Mouse (Mus musculus): Measurements from ENCODE around the gene Crip1. TPM values are rescaled to one million over a fixed set of nuclear protein-coding genes. Genes with fewer than 3 reads are reported as not detected.
"Not testable (repeated sequence)": the region's sequence is repeated elsewhere in the genome, so short reads cannot be mapped to it uniquely, and the experiment has no call there.

Crip1 gene
- total RNA-seq, 2 experiments from 2014 or later: 190 to 198 TPM

DNA sequence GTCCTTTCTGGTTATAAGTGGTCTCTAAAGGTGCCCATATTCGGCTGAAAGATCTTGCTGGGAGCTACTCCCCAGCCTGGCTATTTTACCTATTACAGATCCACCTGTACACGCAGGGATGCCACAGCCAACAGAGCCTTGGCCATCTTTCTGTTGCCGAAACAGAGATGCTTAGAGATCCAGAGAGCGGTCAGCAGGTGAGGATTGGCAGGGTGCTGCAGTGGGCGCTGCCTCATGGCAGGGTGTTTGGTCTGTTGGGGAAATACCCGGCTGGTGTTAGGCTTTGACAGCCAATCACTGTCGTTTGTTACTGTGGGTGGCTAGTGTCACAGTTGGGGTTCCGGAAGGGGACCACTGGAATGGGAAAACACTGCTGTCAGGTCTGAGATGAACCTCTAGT, 11.9 kb downstream of the Crip1 start:
- DNase-seq: no peak
- intact Hi-C loops (cut with DNase I): loop anchor here (2.0 kb wide), 1 partner anchor 149 kb away; no protein-coding TSS in a partner anchor

DNA sequence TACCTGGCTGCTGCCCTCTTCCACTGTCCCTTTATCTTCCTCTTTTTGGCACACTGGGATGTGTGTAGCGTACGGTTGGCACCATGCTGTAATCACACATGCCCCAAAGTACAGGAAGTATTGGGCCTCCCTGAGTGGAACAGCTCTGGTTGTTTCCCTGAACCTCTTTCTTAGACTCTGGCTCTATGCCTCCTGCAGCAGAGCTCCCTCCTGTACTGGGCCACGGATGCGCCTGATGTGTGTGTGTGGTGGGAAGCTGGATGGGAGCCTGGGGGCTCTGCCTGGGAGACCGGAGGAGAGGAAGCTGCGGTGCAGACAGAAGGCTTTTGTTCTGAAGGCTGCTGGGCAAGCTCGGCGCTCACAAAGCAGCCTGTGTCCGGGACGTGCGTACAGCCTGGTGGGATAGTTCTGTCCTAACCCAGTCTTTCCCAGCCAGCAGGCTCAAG, 17.5 kb downstream of the Crip1 start:
- no peak for DNase-seq
- intact Hi-C loops (cut with DNase I): no loop called here

DNA sequence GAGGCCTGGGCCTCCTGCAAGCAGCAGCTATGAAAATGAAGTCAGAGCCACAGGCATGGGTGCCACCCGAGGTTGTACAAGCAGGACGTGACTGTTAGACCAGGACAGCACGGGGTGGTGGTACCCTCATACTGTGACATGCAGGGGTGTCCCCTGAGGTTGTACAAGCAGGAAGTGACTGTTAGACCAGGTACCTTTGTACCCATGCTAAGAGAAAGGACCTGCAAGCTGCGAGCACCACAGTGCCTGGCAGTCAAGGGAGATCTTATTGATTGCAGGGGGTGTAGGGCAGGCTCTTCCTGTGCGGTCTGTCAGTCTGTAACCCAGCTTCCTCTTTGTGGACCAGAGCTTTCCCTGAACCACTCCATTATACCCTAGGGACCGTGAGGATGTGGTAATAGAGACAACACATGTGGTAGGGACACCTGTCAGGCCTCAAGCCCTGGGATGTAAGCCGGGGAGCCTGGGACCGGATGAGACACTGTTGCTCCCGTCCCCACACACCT, 22.0 kb downstream of the Crip1 start:
- no peak for DNase-seq
- intact Hi-C loops (cut with DNase I): no loop called here

DNA sequence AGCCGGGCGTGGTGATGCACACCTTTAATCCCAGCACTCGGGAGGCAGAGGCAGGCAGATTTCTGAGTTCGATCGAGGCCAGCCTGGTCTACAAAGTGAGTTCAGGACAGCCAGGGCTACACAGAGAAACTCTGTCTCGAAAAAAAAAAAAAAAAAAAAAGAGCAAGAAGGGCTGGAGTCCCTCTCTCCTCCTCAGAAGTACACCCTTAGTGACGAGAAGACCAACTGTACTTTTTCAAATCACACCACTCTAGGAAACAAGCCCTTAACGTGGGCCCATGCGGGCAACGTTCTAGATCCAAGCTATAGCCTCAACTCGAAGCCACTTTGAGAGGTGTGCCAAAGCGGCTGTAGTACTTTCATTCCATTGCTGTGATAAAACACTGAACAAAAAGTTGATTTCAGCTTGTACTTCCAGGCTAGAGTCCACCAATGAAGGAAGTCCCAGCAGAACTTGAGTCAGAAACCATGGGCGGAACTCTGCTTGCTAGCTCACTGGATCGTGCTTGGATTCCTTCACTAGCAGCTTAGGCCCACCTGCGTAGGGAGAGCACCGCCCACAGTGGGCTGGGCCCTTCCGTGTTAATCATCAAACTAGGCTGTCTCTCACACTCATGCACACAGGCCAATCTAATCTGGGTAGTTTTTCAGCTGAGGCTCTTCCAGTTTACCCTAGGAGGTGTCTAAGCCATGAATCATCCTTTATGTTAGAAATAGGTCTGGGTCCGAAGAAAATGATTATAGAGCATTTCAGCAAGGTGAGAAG, 31.0 kb downstream of the Crip1 start:
- DNase-seq: no peak
- intact Hi-C loops (cut with DNase I): no loop called here

GRCm38 (mm10) chr12:113181020-113181419, 34.9 kb downstream of the Crip1 start:
- intact Hi-C loops (cut with DNase I): no loop called here
- DNase-seq: no peak

- no peak for DNase-seq
- intact Hi-C loops (cut with DNase I): no loop called here
Observed at GRCm38 (mm10) chr12:113184945-113185344, 38.8 kb downstream of the Crip1 start.

DNA sequence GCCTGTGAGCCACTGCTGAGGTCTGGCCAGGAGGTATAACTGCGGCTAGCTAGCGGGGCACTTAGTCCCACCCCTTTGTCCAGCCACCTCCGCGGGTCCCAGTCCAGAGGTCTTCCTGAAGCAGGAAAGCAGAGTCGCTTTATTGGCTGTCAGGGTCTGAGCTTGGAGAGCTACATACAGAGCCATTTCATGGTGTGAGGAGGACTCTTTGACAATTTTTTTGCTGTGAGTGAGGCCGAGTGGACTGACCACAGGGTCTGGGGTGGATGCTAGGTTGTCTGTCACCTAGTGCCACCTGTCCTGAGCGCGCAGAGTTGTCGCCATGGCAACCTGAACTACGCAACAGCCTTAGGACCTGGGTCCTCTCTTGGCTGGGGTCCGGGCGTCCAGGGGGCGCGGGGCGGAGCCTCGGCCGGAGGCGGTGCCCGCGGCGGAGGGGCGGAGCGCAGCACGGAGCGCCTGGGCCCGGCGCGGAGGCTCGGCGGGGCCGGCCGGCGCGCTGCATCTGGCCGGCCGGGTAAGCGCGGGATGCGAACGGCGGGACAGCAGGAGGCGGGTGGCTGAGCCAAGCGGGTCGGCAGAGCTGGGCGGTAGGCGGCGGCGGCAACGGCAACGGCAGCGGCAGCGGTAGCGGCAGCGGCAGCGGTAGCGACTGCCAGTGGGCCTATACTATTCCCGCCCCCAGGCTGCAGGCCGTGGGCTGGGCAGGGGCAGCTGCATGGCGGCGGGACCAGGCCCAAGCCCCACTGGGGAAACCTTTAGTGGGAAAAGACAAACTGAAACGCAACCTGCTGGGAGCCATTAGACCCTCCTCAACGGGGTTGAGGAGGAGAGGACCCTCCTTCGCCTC, 39.6 kb downstream of the Crip1 start, which contains the start of gene Tmem121:
Gene Tmem121, plus strand, starts transcription at position 489 of the 850 bp plus-strand sequence.
- intact Hi-C loops (cut with DNase I): no loop called here
- DNase-seq: no peak

DNA sequence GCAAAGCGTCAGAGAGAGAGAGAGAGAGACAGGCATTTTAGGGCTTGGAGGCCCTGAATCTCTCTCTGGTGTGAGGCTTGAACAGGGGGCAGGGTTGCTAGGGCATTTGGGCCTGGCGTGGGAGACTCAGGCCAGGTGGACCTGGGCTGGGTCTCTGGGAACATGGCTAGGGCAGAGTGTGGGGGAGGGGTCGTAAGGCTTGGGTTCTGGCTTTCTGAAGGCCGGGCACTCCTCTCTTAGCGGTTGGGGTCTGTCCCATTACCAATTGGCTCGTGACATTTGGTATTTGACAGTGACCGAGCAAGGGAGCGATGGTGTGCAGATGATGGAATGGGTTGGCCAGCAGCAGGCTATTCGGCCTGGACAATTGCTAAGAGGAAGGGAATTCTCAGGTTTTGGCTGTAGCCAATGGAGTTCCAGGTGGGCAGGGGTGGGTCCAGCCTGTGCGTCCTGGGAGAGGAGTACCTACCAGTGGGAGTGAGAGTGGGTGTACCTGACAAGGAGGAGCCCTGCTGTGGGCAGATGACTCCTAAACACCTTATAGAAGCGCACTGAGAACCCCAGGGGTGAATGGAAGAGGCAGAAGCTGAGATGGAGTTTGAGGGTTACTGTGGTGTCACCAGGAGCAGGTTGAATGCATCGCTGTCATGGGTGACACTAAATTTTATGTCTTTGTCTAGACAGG, 40.4 kb downstream of the Crip1 start:
- intact Hi-C loops (cut with DNase I): no loop called here
- no peak for DNase-seq

GRCm38 (mm10) chr12:113187011-113187375, 40.9 kb downstream of the Crip1 start:
- intact Hi-C loops (cut with DNase I): no loop called here
- DNase-seq: no peak

DNA sequence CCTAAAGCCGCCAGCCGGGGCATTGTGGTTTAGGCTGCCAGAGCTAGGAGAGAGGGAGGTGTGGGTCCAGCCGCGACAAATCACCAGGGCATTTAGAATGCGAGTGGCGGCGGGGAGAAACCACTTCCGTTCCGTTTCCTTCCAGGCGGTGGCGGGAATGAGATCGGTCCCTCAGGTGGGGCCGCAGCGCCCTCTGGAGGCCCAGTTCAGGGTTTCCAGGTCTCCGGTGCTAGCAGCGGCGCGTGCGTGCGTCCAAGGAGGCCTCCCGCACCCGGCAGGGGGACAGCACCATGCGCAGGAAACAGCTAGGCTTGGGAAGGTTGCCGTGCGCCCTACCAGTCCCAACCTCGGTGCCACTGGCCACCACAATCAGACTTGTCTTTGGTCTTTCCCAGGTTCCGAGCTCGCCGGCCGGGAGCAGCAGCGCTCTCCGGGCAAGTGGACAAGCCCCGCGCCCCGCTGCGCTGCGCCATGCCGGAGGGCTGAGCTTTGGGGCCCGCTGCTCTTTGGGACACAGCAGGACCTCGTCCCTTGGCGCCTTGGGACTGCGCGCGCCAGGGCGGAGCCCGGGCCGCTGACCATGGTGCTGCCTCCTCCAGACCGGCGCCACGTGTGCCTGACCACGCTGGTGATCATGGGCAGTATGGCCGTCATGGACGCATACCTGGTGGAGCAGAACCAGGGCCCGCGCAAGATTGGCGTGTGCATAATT, 41.6 kb downstream of the Crip1 start:
- DNase-seq: peak; percentile 47 to 66
- intact Hi-C loops (cut with DNase I): no loop called here

GRCm38 (mm10) chr12:113188349-113189055, 42.4 kb downstream of the Crip1 start:
- intact Hi-C loops (cut with DNase I): no loop called here
- DNase-seq: no peak

DNA sequence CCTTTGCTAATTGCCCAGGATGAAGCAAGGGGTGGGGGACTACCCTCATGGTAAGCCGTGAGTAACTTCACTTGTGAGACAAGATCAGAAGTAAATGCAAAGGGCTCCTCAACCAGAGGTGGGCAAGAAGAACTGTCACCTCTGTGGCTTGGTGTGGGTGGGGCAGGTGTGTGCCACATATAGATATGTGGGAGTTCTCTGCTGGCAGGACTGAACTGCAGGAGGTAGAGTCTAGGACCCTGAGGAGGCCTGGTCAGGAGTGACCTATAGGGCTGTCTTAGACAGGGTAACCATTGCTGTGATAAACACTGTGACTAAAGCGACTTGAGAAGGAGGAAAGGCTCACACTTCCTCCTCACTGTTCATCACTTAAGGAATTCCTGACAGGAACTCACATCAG, 47.3 kb downstream of the Crip1 start:
- DNase-seq: no peak
- intact Hi-C loops (cut with DNase I): no loop called here

GRCm38 (mm10) chr12:113199132-113199531, 53.0 kb downstream of the Crip1 start:
- intact Hi-C loops (cut with DNase I); DNase-seq: not testable (repeated sequence)

GRCm38 (mm10) chr12:113201301-113201700, 55.2 kb downstream of the Crip1 start:
- intact Hi-C loops (cut with DNase I): no loop called here
- DNase-seq: no peak

DNA sequence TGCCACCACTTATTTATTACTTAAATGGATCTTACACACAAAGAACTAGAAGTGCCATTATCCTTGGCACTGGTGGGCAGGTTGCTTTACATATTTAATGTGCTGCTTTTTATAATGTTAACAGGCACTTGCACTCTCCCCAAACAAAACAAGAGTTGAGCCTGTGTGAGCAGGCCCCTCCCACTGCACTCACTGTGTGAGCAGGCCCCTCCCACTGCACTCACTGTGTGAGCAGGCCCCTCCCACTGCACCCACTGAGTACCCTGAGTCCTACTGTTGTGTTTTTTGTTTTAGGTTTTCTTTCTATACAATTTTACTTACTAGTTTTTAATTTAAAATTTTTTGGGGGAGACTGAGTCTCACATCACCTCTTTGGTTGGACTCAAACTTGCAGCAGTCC, 55.9 kb downstream of the Crip1 start:
- DNase-seq: no peak
- intact Hi-C loops (cut with DNase I): no loop called here

Other genes starting within 250 kb of the Crip1 start
- 10 to 100 TPM; 24.4 to 28.4 TPM for gene Jag2, start 216.5 kb upstream of the Crip1 start, total RNA-seq (2021)
- gene Nudt14, start 204.2 kb upstream of the Crip1 start, total RNA-seq (2021): 10 to 100 TPM in 1 of 2 experiments, 1 to 10 TPM in 1; 5.6 to 10.6 TPM
- 10 to 100 TPM; 24.3 to 24.7 TPM for gene Btbd6, start 169.8 kb upstream of the Crip1 start, total RNA-seq (2021)
- gene Brf1, start 145.6 kb upstream of the Crip1 start, total RNA-seq (2021): 10 to 100 TPM; 24.5 to 25.3 TPM
- 10 to 100 TPM; 32.5 to 38.9 TPM for gene Pacs2, start 131.8 kb upstream of the Crip1 start, total RNA-seq (2021)
- gene Tex22, start 71.8 kb upstream of the Crip1 start, total RNA-seq (2021): not detected
- gene Mta1, start 48.0 kb upstream of the Crip1 start, total RNA-seq (2021): 10 to 100 TPM; 48.7 to 56.4 TPM
- gene Crip2, start 6.1 kb upstream of the Crip1 start, total RNA-seq (2021): 1,000 to 10,000 TPM; 1,482 to 1,552 TPM
- gene Tedc1, start 10.1 kb downstream of the Crip1 start, total RNA-seq (2021): under 1 TPM; 0.19 to 0.49 TPM
- not detected for gene Tmem121, start 39.6 kb downstream of the Crip1 start, total RNA-seq (2021)

Measured in heart, postnatal 36 days (tissue).